Mouse (Mus musculus): ENCODE results near the gene Zfp429.
"Not testable (repeated sequence)": the region's sequence is repeated elsewhere in the genome, so short reads cannot be mapped to it uniquely, and the experiment has no call there.

Zfp429 gene

GRCm38 (mm10) chr13:67399183-67399903 lies at the start of gene Zfp429:
TSS of gene Zfp429 (minus strand) at chr13:67399819.
- peak; percentile 80 to 82 for DNase-seq (ENCODE audit: low spot score in 2 of 2)

DNA sequence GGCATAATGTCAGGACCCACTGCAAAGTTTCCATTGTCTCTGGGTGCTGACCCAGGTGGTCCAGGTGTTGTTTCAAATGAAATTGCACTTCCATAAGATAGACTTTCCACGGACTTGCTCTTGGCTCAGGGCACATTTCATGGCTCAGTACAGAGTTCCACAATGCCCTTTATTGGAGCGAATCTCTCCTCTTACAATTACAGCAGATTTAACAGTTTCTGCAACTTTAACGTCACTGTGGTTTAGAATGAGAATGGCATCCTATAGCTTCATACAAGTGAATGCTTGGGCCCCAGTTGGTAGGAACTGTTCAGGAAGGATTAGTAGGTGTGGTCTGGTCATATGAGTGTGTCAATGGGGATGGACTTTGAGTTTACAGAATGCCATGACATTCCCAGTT lies 37.5 kb upstream of the Zfp429 start:
- not testable (repeated sequence) for DNase-seq (ENCODE audit: low spot score in 2 of 2)

GRCm38 (mm10) chr13:67428116-67428515 lies 28.5 kb upstream of the Zfp429 start:
- no peak for DNase-seq (ENCODE audit: low spot score in 2 of 2)

DNA sequence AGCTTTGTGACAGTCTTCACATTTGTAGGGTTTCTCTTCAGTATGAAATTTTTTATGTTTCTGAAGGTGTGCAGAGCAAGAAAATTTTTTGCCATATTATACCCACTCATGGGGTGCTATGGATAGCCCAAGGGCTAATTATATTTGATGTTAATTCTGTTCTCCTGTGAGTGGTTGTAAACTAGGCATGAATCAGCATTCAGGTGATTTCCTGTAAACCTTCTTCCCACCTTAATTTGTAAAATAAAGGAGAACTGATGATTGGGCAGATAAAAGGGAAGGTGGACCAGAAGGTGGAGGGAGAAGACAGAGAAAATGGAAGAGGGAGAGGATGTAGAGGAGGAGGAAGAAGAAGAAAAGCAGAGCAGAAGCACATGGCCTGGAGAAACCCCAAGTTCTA lies 26.1 kb upstream of the Zfp429 start:
- DNase-seq (ENCODE audit: low spot score in 2 of 2), result not testable (repeated sequence)

GRCm38 (mm10) chr13:67422532-67422931 lies 22.9 kb upstream of the Zfp429 start:
- DNase-seq (ENCODE audit: low spot score in 2 of 2), result not testable (repeated sequence)

- peak; percentile 50 to 63 for DNase-seq (ENCODE audit: low spot score in 2 of 2)
Observed at GRCm38 (mm10) chr13:67421207-67421857, 21.7 kb upstream of the Zfp429 start, which contains the start of gene Zfp459. TSS of gene Zfp459 (minus strand) at chr13:67421418.

- peak in 1 of 2 experiments; percentile 26 for DNase-seq (ENCODE audit: low spot score in 2 of 2)
Observed at GRCm38 (mm10) chr13:67420558-67421206, 21.1 kb upstream of the Zfp429 start.

- DNase-seq (ENCODE audit: low spot score in 2 of 2), result no peak
Observed at GRCm38 (mm10) chr13:67416811-67417210, 17.2 kb upstream of the Zfp429 start.

GRCm38 (mm10) chr13:67415759-67416158 lies 16.1 kb upstream of the Zfp429 start:
- DNase-seq (ENCODE audit: low spot score in 2 of 2), result no peak

GRCm38 (mm10) chr13:67413634-67414033 lies 14.0 kb upstream of the Zfp429 start:
- not testable (repeated sequence) for DNase-seq (ENCODE audit: low spot score in 2 of 2)

DNA sequence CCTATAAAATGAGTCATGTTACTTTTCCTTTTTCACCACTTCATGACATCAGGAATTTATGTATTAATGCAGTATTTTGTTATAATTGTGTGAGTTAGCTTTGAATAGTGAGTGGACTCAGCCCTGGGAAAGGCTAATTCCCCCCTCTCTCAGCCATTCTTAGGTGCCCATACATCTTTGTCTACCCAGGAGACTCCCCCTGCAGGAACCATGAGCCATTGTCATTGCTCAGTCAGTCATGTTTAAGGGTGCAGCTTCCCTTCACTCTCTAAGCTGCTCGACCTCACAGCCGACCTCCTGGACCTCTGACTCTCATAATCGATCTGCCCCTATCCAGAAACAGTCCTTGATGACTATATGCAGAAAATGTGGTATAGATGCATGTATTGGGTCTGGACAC lies 23.4 kb downstream of the Zfp429 start:
- DNase-seq (ENCODE audit: low spot score in 2 of 2), result not testable (repeated sequence)

DNA sequence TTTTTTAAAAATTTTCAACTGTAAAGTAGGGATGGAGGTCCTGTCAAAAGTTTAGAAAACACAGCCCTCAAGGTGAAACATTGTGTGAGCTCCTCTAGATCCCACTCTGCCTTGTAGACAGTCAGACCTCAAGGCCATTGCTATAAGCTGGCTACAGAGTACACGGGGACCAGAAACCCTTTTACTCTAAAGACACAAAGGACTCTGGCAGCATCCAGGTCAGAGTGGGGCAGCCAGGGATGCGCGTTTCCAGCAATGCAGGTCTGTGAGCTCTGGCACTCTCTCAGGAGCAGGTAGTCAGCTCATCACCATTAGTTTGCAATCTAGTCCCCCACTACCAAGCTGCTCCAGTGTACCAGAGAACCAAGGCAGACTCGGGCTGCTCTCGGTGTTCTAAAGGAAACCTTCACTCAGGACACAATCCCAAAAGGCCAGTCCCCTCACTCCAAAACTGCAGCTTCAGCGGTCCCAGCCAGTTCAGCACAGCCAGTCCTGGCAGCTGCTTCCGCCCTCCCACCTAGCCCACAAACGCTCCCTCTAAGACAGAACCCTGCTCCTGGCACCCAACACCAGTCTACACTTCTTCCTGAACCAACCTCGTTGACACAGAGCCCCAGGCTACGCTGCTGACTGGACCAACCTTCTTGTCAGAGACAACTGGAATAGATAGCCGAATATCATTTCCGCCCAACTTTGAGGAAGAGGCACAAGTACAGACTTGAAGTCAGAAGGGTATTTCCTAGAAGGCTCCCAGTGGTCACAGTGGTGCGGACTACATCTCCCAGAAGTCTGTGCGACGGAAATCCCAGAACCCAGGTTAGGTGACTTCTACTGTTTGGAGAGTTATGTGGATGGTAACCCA lies 24.3 kb downstream of the Zfp429 start, which contains the start of the genes Gm28041 and Zfp456:
Gene Gm28041, minus strand, starts transcription at position 684 of the 862 bp plus-strand sequence.
Gene Zfp456, minus strand, starts transcription at position 761 of the 862 bp plus-strand sequence.
- peak; percentile 64 to 67 for DNase-seq (ENCODE audit: low spot score in 2 of 2)

DNA sequence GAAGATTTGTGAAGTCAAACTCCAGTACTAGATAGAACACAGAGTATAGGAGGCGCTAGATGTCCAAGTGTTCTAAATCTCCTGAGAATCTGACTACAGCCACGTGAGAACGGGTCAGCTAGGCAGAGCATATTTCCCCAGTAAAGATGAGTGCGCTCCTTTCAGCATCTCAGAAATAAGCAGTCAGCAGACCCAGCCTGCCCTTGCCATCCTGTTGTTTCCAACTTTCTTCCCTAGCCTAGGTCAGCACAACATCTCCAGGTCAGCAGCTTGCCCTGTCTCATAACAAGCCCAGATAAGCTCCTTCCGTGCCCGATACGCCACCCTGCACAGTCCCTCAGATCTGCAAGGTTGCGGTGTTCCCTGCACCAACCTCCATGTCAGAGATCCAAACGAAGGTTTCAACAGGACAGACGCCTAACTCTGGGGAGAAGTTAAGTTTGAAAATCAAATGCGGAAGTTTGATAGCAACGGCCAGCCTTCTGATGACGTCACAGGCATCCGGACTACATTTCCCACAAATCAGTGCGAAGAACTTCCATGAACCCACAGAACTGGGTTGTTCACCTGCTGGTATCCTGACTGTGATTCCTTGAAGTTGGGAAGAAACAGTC lies 39.4 kb downstream of the Zfp429 start, which contains the start of the genes Gm28044 and Zfp953:
Gene Gm28044, minus strand, starts transcription at position 406 of the 614 bp plus-strand sequence.
Gene Zfp953, minus strand, starts transcription at position 475 of the 614 bp plus-strand sequence.
- DNase-seq (ENCODE audit: low spot score in 2 of 2), result peak; percentile 90 to 93

- no peak for DNase-seq (ENCODE audit: low spot score in 2 of 2)
Observed at GRCm38 (mm10) chr13:67351854-67352253, 47.8 kb downstream of the Zfp429 start.

DNA sequence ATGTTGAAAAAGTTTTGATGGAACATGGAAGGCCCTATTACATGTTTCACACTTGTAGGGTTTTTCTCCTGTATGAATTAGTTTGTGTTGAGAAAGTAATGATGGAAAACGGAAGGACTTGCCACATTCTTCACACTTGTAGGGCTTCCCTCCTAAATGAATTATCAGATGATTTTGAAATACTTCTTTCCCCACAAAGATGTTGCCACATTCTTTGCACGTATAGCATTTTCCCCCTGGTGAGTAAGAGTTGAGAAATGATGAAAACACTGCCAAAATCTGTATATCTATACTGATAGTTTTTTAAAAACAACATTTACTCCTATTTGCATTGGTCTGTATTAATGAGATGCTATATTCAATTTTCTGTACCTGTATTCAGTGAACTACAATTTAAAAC lies 56.2 kb downstream of the Zfp429 start:
- no peak for DNase-seq (ENCODE audit: low spot score in 2 of 2)

Measured in right cerebral cortex, postnatal 10 days (tissue).